Comparison of ENCODE assay signal across 31 mouse cellular contexts in the genomic region with DNA sequence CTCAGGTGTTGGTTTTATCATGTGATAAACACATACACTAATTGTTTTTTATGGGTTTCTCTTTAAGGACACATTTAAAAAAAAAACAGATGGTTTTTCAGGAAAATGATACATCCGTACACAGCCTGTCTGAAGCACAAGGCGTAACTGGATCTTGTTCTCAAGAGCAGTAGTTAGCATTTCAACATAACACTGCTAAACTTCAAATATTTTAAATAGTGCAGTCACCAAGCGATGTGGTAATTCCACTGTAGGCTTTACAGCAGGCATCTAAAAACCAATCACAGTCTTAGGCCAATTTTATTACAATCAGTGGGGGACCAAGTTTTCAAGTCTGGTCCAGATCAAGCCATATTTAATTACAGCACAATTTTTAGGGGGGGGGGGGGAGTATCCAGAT.
DNase-seq lines count a peak whose midpoint lies in the region; ATAC-seq and TF ChIP-seq lines count a peak whose summit lies in the region.
"Had no signal": no experiment of that assay in that cellular context is flagged by ENCODE, and none has a peak within 500 bp of the region (broad histone marks: within the 10 kb centered on the region; RNA-seq: fewer than 3 reads in every experiment).

No protein-coding gene starts in this region.

- no peak overlapping the region for H3K4me3 ChIP-seq in layer of hippocampus, adult 2 months
- no peak overlapping the region for H3K4me3 ChIP-seq in lung, embryonic 16.5 days (ENCODE audit: low read length)
- no peak overlapping the region for H3K4me3 ChIP-seq in lung, adult 2 months (replicated peaks; ENCODE audit: extremely low read depth, low read depth, low read length)
- H3K4me3 ChIP-seq in neural tube, embryonic 13.5 days: no peak overlapping the region
- H3K4me3 ChIP-seq in neural tube, embryonic 15.5 days (replicated peaks): no peak overlapping the region
- H3K4me3 ChIP-seq: embryonic facial prominence, embryonic 10.5 days; embryonic facial prominence, embryonic 13.5 days; erythroblast, embryonic 14.5 days; forebrain, embryonic 12.5 days; forebrain, embryonic 15.5 days; heart, embryonic 12.5 days; heart, embryonic 15.5 days; hindbrain, embryonic 10.5 days; hindbrain, embryonic 13.5 days had no signal

- WGBS in lung, embryonic 16.5 days: 61% methylated on average over 3 of the region's 3 CpGs
- 71% methylated on average over 3 of the region's 3 CpGs for WGBS in lung, adult 2 months
- WGBS in neural tube, embryonic 13.5 days: 59% methylated on average over 3 of the region's 3 CpGs
- 49% methylated on average over 3 of the region's 3 CpGs for WGBS in neural tube, embryonic 15.5 days

- H3K9ac ChIP-seq in lung, embryonic 16.5 days (ENCODE audit: low read length): no peak overlapping the region
- H3K9ac ChIP-seq in neural tube, embryonic 13.5 days: no peak overlapping the region
- no peak overlapping the region for H3K9ac ChIP-seq in neural tube, embryonic 15.5 days (replicated peaks)
- H3K9ac ChIP-seq: embryonic facial prominence, embryonic 13.5 days; forebrain, embryonic 12.5 days; forebrain, embryonic 15.5 days; heart, embryonic 12.5 days; heart, embryonic 15.5 days; hindbrain, embryonic 13.5 days had no signal

- no peak overlapping the region for H3K4me2 ChIP-seq in lung, embryonic 16.5 days (ENCODE audit: low read depth, low read length)
- H3K4me2 ChIP-seq in neural tube, embryonic 13.5 days: no peak overlapping the region
- H3K4me2 ChIP-seq in neural tube, embryonic 15.5 days: no peak overlapping the region
- H3K4me2 ChIP-seq: embryonic facial prominence, embryonic 13.5 days; forebrain, embryonic 12.5 days; forebrain, embryonic 15.5 days; heart, embryonic 12.5 days; heart, embryonic 15.5 days; hindbrain, embryonic 13.5 days had no signal

- H3K36me3 ChIP-seq in lung, embryonic 16.5 days (ENCODE audit: control insufficient read depth, insufficient read depth, low read length): no peaks in the 10 kb centered on the region
- H3K36me3 ChIP-seq in neural tube, embryonic 13.5 days: no peaks in the 10 kb centered on the region
- no peaks in the 10 kb centered on the region for H3K36me3 ChIP-seq in neural tube, embryonic 15.5 days
- H3K36me3 ChIP-seq: embryonic facial prominence, embryonic 10.5 days; embryonic facial prominence, embryonic 13.5 days; forebrain, embryonic 12.5 days; forebrain, embryonic 15.5 days; G1E; heart, embryonic 12.5 days; heart, embryonic 15.5 days; hindbrain, embryonic 10.5 days; hindbrain, embryonic 13.5 days had no signal

- TF ChIP-seq CTCF in layer of hippocampus, adult 2 months (conservative IDR thresholded peaks at IDR 0.05): no peak
- TF ChIP-seq CTCF in lung, adult 2 months (IDR thresholded peaks at IDR 0.05; ENCODE audit: insufficient read depth, low read length): no peak

- no peaks in the 10 kb centered on the region for H3K27me3 ChIP-seq in lung, embryonic 16.5 days (ENCODE audit: control insufficient read depth, insufficient read depth, low read depth, low read length)
- H3K27me3 ChIP-seq in neural tube, embryonic 13.5 days: no peaks in the 10 kb centered on the region
- H3K27me3 ChIP-seq in neural tube, embryonic 15.5 days (replicated peaks): no peaks in the 10 kb centered on the region
- H3K27me3 ChIP-seq: CH12.LX; embryonic facial prominence, embryonic 13.5 days; forebrain, embryonic 12.5 days; forebrain, embryonic 15.5 days; heart, embryonic 12.5 days; heart, embryonic 15.5 days; hindbrain, embryonic 13.5 days had no signal

- H3K27ac ChIP-seq in layer of hippocampus, adult 2 months: peak overlapping the region; percentile 78
- no peak overlapping the region for H3K27ac ChIP-seq in lung, embryonic 16.5 days (ENCODE audit: low read length)
- 0 out of 2 replicates have a peak overlapping the region, but pooled peaks have one; percentile 14 for H3K27ac ChIP-seq in neural tube, embryonic 13.5 days (replicated peaks)
- no peak overlapping the region for H3K27ac ChIP-seq in neural tube, embryonic 15.5 days (replicated peaks)
- H3K27ac ChIP-seq: embryonic facial prominence, embryonic 10.5 days; embryonic facial prominence, embryonic 13.5 days; forebrain, embryonic 12.5 days; forebrain, embryonic 15.5 days; heart, embryonic 15.5 days; hindbrain, embryonic 10.5 days; hindbrain, embryonic 13.5 days had no signal

- H3K9me3 ChIP-seq in lung, embryonic 16.5 days (ENCODE audit: control insufficient read depth, low read length): no peaks in the 10 kb centered on the region
- H3K9me3 ChIP-seq in neural tube, embryonic 13.5 days: no peaks in the 10 kb centered on the region
- no peaks in the 10 kb centered on the region for H3K9me3 ChIP-seq in neural tube, embryonic 15.5 days (replicated peaks)
- H3K9me3 ChIP-seq: embryonic facial prominence, embryonic 10.5 days; embryonic facial prominence, embryonic 13.5 days; forebrain, embryonic 12.5 days; forebrain, embryonic 15.5 days; heart, embryonic 12.5 days; heart, embryonic 15.5 days; hindbrain, embryonic 10.5 days; hindbrain, embryonic 13.5 days had no signal

- 0 out of 2 replicates have a peak, but pooled peaks have one; percentile 27 for ATAC-seq in lung, embryonic 16.5 days (ENCODE audit: low read depth)
- no peak for ATAC-seq in neural tube, embryonic 13.5 days (ENCODE audit: low read depth)
- ATAC-seq in neural tube, embryonic 15.5 days (ENCODE audit: low FRiP score): no peak
- ATAC-seq: forebrain, embryonic 15.5 days; hindbrain, embryonic 16.5 days had no signal

- no peaks in the 10 kb centered on the region for H3K4me1 ChIP-seq in lung, embryonic 16.5 days (replicated peaks; ENCODE audit: control insufficient read depth, insufficient read depth, low read length)
- no peaks in the 10 kb centered on the region for H3K4me1 ChIP-seq in lung, adult 2 months (ENCODE audit: control insufficient read depth, insufficient read depth, low read length)
- H3K4me1 ChIP-seq in neural tube, embryonic 13.5 days (replicated peaks): peaks cover 34% of the 10 kb centered on the region
- H3K4me1 ChIP-seq in neural tube, embryonic 15.5 days: peaks cover 14% of the 10 kb centered on the region
- H3K4me1 ChIP-seq: embryonic facial prominence, embryonic 13.5 days; forebrain, embryonic 15.5 days; heart, embryonic 12.5 days; heart, embryonic 15.5 days had no signal

- TF ChIP-seq POLR2A in lung, adult 2 months (IDR thresholded peaks at IDR 0.05; ENCODE audit: borderline replicate concordance, extremely low read depth, low read depth, low read length): no peak

- no peak for DNase-seq in layer of hippocampus, adult 2 months (ENCODE audit: low spot score in 2 of 2)
- no peak for DNase-seq in layer of hippocampus, postnatal 36 days
- DNase-seq in lung, adult 2 months: no peak
- DNase-seq in kidney, postnatal 10 days: no peak
- DNase-seq: adrenal gland, adult 2 months; adrenal gland, postnatal 14 days; B cell, adult 2 months; cerebellum, adult 11-12 months; cerebellum, adult 8-10 months; cerebellum, postnatal 10 days; cerebellum, postnatal 36 days; embryo, embryonic 11 days; gastrocnemius, postnatal 25 days; heart, adult 18-20 months; heart, postnatal 10 days; heart, postnatal 36 days had no signal

Comparison
In these comparisons a context has a peak if more than half of its experiments do, and no peak if none do; other contexts are left out.
1. H3K27ac ChIP-seq: peak in layer of hippocampus, adult 2 months (single experiment) and neural tube, embryonic 13.5 days (single experiment); none in lung, embryonic 16.5 days (single experiment) and neural tube, embryonic 15.5 days (single experiment).